Mouse (Mus musculus): ENCODE results near the gene Thoc6. TPM values are rescaled to one million over a fixed set of nuclear protein-coding genes. Genes with fewer than 3 reads are reported as not detected.
A peak's percentile ranks its signal among the peaks of the same experiment; 100 is the strongest.

The Thoc6 gene
- polyA plus RNA-seq, 1 experiment = 9.8 TPM

DNA sequence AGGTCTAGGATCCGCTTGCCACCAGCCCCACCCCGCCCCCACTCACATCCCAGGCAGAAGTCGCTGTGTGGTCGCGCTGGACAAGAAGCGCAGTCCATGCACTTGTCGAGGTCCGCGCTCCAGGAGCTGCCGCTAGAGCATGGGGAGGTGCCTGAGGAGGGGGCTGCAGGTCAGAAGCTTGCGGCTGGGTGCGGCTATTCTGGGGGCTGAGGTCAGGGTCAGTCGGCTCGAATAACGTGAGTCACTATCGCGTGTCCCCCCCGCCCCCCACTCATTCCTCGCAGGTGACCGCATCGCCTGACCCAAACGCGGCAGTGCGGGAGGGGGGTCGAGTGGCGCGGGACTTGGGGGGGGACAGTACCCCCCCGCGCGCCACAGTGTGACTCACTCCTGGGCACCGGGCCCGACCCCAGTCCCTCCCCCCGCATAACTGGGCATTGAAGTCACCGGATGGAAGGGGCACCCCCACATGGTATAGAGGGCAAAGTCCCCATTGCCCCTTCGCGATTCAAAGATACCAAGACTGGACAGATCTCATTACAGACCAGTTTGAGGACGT, 2.9 kb upstream of the Thoc6 start:
- Histone ChIP-seq H3K27me3 (ENCODE audit: control insufficient read depth, insufficient read depth, low read length) (no peaks in the 10 kb centered on the region; the same call in 1 of the 2 replicates), H3K27ac (ENCODE audit: control insufficient read depth, insufficient read depth, low read depth, low read length) (no peak overlapping the region), H3K4me1 (ENCODE audit: control insufficient read depth, insufficient read depth, low read length) (peaks cover 33% of the 10 kb centered on the region), H3K36me3 (ENCODE audit: control insufficient read depth, insufficient read depth, low read length) (no peaks in the 10 kb centered on the region), H3K4me3 (ENCODE audit: control insufficient read depth, low read depth, low read length) (peak overlapping the region; percentile 87)
- TF ChIP-seq POLR2A (IDR thresholded peaks at IDR 0.05; ENCODE audit: control insufficient read depth, low read depth, low read length) = no peak
- no peak for TF ChIP-seq CTCF (IDR thresholded peaks at IDR 0.05; ENCODE audit: control insufficient read depth, insufficient read depth, insufficient replicate concordance, low read depth, low read length)

DNA sequence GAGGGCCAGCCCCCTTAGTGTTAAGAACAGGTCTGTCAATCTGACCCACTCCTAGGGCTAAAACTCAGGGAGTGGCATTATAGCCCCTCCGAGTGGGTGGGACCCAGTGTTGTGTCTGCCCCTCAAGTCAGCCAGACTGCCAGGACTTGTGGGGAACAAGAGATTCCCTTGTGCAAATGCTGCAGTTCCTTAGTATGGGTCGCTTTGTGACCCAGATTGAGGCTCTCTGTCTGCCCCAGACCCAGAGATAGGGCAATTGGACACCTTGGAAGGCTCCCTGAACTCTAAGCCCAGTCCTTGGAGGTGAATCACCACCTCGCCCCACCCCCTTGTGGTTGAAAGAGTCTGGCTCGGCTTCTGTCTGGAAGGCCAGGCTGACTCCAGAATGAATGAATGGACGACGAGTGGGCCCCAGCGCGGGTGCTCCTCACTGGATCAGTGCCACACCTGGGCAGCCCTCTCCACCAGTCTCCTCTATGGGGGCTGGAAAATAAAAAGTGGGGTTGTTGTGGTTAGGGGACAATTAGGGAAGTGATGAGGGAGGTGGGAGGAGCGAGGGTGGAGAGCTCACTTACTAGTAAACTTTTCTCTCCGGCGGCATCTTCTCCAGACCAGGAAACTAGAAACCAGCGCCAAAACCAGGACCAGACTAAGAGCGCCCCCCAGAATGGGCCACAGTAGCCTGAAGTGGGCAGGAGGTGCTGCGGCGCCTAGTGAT, 2.0 kb upstream of the Thoc6 start:
- Histone ChIP-seq H3K36me3 (ENCODE audit: control insufficient read depth, insufficient read depth, low read length) (no peaks in the 10 kb centered on the region), H3K27me3 (ENCODE audit: control insufficient read depth, insufficient read depth, low read length) (no peaks in the 10 kb centered on the region; the same call in 1 of the 2 replicates), H3K4me3 (ENCODE audit: control insufficient read depth, low read depth, low read length) (no peak overlapping the region), H3K27ac (ENCODE audit: control insufficient read depth, insufficient read depth, low read depth, low read length) (no peak overlapping the region; the same call in 1 of the 2 replicates), H3K4me1 (ENCODE audit: control insufficient read depth, insufficient read depth, low read length) (peaks cover 33% of the 10 kb centered on the region)
- TF ChIP-seq POLR2A (IDR thresholded peaks at IDR 0.05; ENCODE audit: control insufficient read depth, low read depth, low read length) = no peak
- TF ChIP-seq CTCF (IDR thresholded peaks at IDR 0.05; ENCODE audit: control insufficient read depth, insufficient read depth, insufficient replicate concordance, low read depth, low read length) = no peak

DNA sequence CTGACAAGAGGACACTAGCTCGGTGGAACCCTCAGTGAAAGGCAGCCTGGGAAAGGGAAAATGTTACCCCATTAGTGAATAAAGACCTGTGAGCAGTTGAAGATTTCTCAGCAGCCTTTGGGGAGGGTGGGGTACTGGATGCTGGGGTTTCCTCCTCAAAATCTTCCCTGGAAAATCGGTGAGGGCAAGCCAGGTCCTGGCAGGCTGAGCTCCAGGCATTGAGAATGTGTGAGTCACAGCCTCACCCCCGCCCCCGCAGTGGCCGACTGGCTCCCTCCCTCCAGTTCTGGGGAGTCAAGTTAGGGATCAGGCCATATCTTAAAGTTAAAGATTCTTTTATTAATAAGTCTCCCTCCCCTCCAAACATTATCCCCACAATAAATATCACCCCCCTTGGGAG, 1.4 kb upstream of the Thoc6 start:
- Histone ChIP-seq H3K4me3 (ENCODE audit: control insufficient read depth, low read depth, low read length) (no peak overlapping the region), H3K27me3 (ENCODE audit: control insufficient read depth, insufficient read depth, low read length) (no peaks in the 10 kb centered on the region; the same call in 1 of the 2 replicates), H3K27ac (ENCODE audit: control insufficient read depth, insufficient read depth, low read depth, low read length) (no peak overlapping the region; the same call in 1 of the 2 replicates), H3K4me1 (ENCODE audit: control insufficient read depth, insufficient read depth, low read length) (peaks cover 33% of the 10 kb centered on the region), H3K36me3 (ENCODE audit: control insufficient read depth, insufficient read depth, low read length) (no peaks in the 10 kb centered on the region)
- TF ChIP-seq POLR2A (IDR thresholded peaks at IDR 0.05; ENCODE audit: control insufficient read depth, low read depth, low read length) = no peak
- no peak for TF ChIP-seq CTCF (IDR thresholded peaks at IDR 0.05; ENCODE audit: control insufficient read depth, insufficient read depth, insufficient replicate concordance, low read depth, low read length)

DNA sequence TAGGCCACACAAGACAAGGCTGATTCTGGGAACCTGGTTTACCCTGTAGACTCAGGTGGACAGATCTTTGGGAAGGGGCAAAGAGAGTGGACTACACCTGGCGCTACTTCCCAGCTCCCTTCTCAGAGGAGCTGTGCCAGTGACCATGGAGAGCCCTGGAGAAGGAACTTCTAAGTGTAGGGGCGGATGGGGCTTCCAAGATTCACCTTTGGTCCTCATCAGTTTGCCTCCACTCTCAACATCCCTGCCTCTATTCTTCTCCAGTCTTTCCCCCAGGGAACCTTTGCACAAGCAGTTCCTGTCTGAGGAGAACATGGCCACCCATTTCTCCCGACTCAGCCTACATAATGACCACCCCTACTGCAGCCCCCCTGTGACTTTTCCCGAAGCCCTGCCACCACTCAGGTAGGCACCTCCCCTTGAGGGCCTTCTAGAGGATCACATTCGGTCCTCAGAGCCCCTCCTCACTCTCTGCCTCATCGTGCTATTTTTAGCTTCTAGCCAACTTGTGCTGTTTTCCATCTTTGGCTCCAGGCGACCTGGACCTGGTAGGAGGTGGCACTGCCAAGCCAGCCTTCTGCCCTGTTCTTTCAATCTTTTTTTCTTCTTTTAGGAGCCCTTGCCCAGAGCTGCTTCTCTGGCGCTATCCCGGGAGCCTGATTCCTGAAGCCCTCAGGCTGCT, 730 bp upstream of the Thoc6 start:
- H3K36me3 ChIP-seq (ENCODE audit: control insufficient read depth, insufficient read depth, low read length) = no peaks in the 10 kb centered on the region
- peaks cover 33% of the 10 kb centered on the region for H3K4me1 ChIP-seq (ENCODE audit: control insufficient read depth, insufficient read depth, low read length)
- no peak for TF ChIP-seq POLR2A (IDR thresholded peaks at IDR 0.05; ENCODE audit: control insufficient read depth, low read depth, low read length)
- TF ChIP-seq CTCF (IDR thresholded peaks at IDR 0.05; ENCODE audit: control insufficient read depth, insufficient read depth, insufficient replicate concordance, low read depth, low read length) = no peak
- H3K27ac ChIP-seq (ENCODE audit: control insufficient read depth, insufficient read depth, low read depth, low read length) = no peak overlapping the region
- H3K4me3 ChIP-seq (ENCODE audit: control insufficient read depth, low read depth, low read length) = peak overlapping the region; percentile 93
- H3K27me3 ChIP-seq (ENCODE audit: control insufficient read depth, insufficient read depth, low read length) = no peaks in the 10 kb centered on the region; the same call in 1 of the 2 replicates

DNA sequence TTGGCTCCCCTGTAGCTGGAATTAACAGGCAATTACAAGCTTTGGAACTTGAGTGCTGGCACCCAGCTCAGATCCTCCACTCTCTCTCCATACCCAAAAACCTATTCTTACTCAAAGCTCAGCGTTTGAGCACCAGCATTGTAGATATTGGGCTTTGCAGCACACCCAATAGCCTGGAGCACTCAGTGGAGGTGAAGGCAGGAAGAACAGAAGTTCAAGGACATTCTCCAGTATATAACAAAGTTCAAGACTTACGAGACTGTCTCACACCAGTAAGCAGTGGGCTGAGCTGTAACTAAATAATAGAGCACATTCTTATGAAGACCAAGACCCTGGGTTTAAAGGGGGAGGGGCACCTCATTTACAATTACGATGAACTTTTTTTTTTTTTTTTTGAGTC, 921 bp downstream of the Thoc6 start:
- no peak for TF ChIP-seq POLR2A (IDR thresholded peaks at IDR 0.05; ENCODE audit: control insufficient read depth, low read depth, low read length)
- TF ChIP-seq CTCF (IDR thresholded peaks at IDR 0.05; ENCODE audit: control insufficient read depth, insufficient read depth, insufficient replicate concordance, low read depth, low read length) = no peak
- H3K27me3 ChIP-seq (ENCODE audit: control insufficient read depth, insufficient read depth, low read length) = no peaks in the 10 kb centered on the region
- H3K27ac ChIP-seq (ENCODE audit: control insufficient read depth, insufficient read depth, low read depth, low read length) = no peak overlapping the region
- no peak overlapping the region for H3K4me3 ChIP-seq (ENCODE audit: control insufficient read depth, low read depth, low read length)
- no peaks in the 10 kb centered on the region for H3K36me3 ChIP-seq (ENCODE audit: control insufficient read depth, insufficient read depth, low read length)
- peaks cover 28% of the 10 kb centered on the region for H3K4me1 ChIP-seq (ENCODE audit: control insufficient read depth, insufficient read depth, low read length)

DNA sequence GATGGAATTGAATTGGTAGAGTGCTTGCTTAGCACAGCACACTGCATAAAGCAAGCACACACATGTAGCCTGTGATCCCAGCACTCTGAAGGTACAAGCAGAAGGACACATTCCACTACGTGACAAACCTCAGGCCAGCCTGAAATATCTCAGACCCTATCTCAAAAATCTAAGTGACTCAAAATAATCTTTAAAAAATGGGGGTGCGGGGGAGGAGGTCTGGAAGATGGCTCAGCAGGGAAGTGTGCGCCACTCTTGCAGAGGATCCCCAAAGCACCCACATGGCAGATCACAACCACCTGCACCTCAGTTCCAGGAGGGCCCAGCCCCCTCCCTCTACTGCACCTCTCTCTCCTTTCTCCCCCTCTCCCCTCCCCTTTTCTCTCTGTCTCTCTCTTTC, 2.2 kb downstream of the Thoc6 start:
- H3K27ac ChIP-seq (ENCODE audit: control insufficient read depth, insufficient read depth, low read depth, low read length) = no peak overlapping the region
- no peaks in the 10 kb centered on the region for H3K36me3 ChIP-seq (ENCODE audit: control insufficient read depth, insufficient read depth, low read length)
- H3K4me1 ChIP-seq (ENCODE audit: control insufficient read depth, insufficient read depth, low read length) = peaks cover 18% of the 10 kb centered on the region
- no peak overlapping the region for H3K4me3 ChIP-seq (ENCODE audit: control insufficient read depth, low read depth, low read length)
- H3K27me3 ChIP-seq (ENCODE audit: control insufficient read depth, insufficient read depth, low read length) = no peaks in the 10 kb centered on the region
- TF ChIP-seq CTCF (IDR thresholded peaks at IDR 0.05; ENCODE audit: control insufficient read depth, insufficient read depth, insufficient replicate concordance, low read depth, low read length) = no peak
- no peak for TF ChIP-seq POLR2A (IDR thresholded peaks at IDR 0.05; ENCODE audit: control insufficient read depth, low read depth, low read length)

DNA sequence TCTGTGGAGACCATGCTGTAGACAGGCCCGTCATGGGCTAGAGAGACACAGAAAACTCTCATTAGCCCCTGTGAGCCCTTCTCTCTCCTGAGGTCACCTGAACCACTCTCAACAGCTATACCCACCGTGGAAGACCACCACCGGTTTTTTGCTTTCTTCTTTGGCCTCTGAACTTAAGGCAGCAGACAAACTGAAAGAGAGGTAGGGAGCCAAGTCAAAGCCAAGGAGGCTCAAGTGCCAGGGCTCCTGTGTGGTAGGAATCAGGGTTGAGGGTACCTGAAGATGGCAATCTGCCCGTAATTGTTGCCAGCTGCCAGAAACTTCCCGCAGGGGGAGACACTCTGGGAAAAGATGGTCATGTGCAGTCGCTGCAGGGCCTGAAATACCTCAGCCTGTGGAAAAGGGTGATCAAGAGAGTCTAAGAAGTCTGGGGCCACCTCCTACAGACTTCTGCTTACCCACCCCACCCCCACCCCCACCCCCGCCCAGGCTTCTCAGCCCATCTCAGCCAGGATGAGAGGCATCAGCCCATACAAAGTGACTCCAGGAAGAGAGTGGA, 3.1 kb downstream of the Thoc6 start:
- TF ChIP-seq POLR2A (IDR thresholded peaks at IDR 0.05; ENCODE audit: control insufficient read depth, low read depth, low read length) (no peak), CTCF (IDR thresholded peaks at IDR 0.05; ENCODE audit: control insufficient read depth, insufficient read depth, insufficient replicate concordance, low read depth, low read length) (no peak)
- H3K27me3 ChIP-seq (ENCODE audit: control insufficient read depth, insufficient read depth, low read length) = no peaks in the 10 kb centered on the region
- no peak overlapping the region for H3K27ac ChIP-seq (ENCODE audit: control insufficient read depth, insufficient read depth, low read depth, low read length)
- peaks cover 14% of the 10 kb centered on the region for H3K4me1 ChIP-seq (ENCODE audit: control insufficient read depth, insufficient read depth, low read length)
- H3K36me3 ChIP-seq (ENCODE audit: control insufficient read depth, insufficient read depth, low read length) = no peaks in the 10 kb centered on the region
- H3K4me3 ChIP-seq (ENCODE audit: control insufficient read depth, low read depth, low read length) = no peak overlapping the region

Measured in testis, adult 2 months (tissue).